Comparison of ENCODE assay signal across 13 mouse cellular contexts in genomic region chr6:143690866-143691265, GRCm38 (mm10).
DNase-seq lines count a peak whose midpoint lies in the region; ATAC-seq and TF ChIP-seq lines count a peak whose summit lies in the region.
"Had no signal": no experiment of that assay in that cellular context is flagged by ENCODE, and none has a peak within 500 bp of the region (broad histone marks: within the 10 kb centered on the region; RNA-seq: fewer than 3 reads in every experiment).

No protein-coding gene starts in this region.

- no peak for TF ChIP-seq CTCF in midbrain, postnatal 0 days (IDR thresholded peaks at IDR 0.05)

- DNase-seq in adrenal gland, adult 2 months, result peak; percentile 33
- no peak for DNase-seq in adrenal gland, postnatal 4 days (ENCODE audit: low spot score in 2 of 2)
- DNase-seq in heart, adult 11 months, result peak; percentile 34
- DNase-seq in heart, adult 18-20 months, result no peak
- peak; percentile 37 for DNase-seq in midbrain, postnatal 0 days (ENCODE audit: low spot score)
- no peak for DNase-seq in midbrain, embryonic 10.5 days (ENCODE audit: low spot score)
- peak; percentile 13 for DNase-seq in lung, postnatal 14 days
- DNase-seq in right cerebral cortex, postnatal 4 days, result no peak

- H3K27me3 ChIP-seq in midbrain, postnatal 0 days (ENCODE audit: insufficient read depth, low read length), result 0 out of 2 replicates have a peak, but pooled peaks cover 3% of the 10 kb centered on the region
- no peaks in the 10 kb centered on the region for H3K27me3 ChIP-seq in midbrain, embryonic 10.5 days (ENCODE audit: low read depth, poor library complexity, severe bottlenecking)
- H3K27me3 ChIP-seq: embryonic facial prominence, embryonic 12.5 days; kidney, embryonic 15.5 days had no signal

- H3K4me3 ChIP-seq in midbrain, postnatal 0 days (ENCODE audit: low read depth, low read length), result no peak overlapping the region
- H3K4me3 ChIP-seq in midbrain, embryonic 10.5 days, result no peak overlapping the region
- H3K4me3 ChIP-seq: embryonic facial prominence, embryonic 12.5 days; hindbrain, embryonic 10.5 days; kidney, embryonic 15.5 days had no signal

- ATAC-seq in midbrain, postnatal 0 days (ENCODE audit: low FRiP score), result no peak

- H3K4me1 ChIP-seq in midbrain, postnatal 0 days (ENCODE audit: insufficient read depth, low read length), result no peaks in the 10 kb centered on the region
- no peaks in the 10 kb centered on the region for H3K4me1 ChIP-seq in midbrain, embryonic 10.5 days
- H3K4me1 ChIP-seq: embryonic facial prominence, embryonic 12.5 days; hindbrain, embryonic 10.5 days; kidney, embryonic 15.5 days had no signal

- no peak overlapping the region for H3K4me2 ChIP-seq in midbrain, postnatal 0 days (ENCODE audit: low read depth, low read length, poor library complexity, severe bottlenecking)
- H3K4me2 ChIP-seq: embryonic facial prominence, embryonic 12.5 days; heart, embryonic 11.5 days; kidney, embryonic 15.5 days had no signal

- no peak overlapping the region for H3K27ac ChIP-seq in midbrain, postnatal 0 days (ENCODE audit: low read depth, low read length)
- H3K27ac ChIP-seq in midbrain, embryonic 10.5 days (replicated peaks), result no peak overlapping the region
- H3K27ac ChIP-seq: embryonic facial prominence, embryonic 12.5 days; hindbrain, embryonic 10.5 days; kidney, embryonic 15.5 days; liver, embryonic 14.5 days had no signal

- no peaks in the 10 kb centered on the region for H3K9me3 ChIP-seq in midbrain, postnatal 0 days (ENCODE audit: low read length)
- no peaks in the 10 kb centered on the region for H3K9me3 ChIP-seq in midbrain, embryonic 10.5 days (replicated peaks)
- H3K9me3 ChIP-seq: embryonic facial prominence, embryonic 12.5 days; hindbrain, embryonic 10.5 days; kidney, embryonic 15.5 days had no signal

- no peaks in the 10 kb centered on the region for H3K36me3 ChIP-seq in midbrain, postnatal 0 days (ENCODE audit: insufficient read depth, low read length)
- H3K36me3 ChIP-seq in midbrain, embryonic 10.5 days, result no peaks in the 10 kb centered on the region
- H3K36me3 ChIP-seq: embryonic facial prominence, embryonic 12.5 days; hindbrain, embryonic 10.5 days; kidney, embryonic 15.5 days had no signal

- no peak overlapping the region for H3K9ac ChIP-seq in midbrain, postnatal 0 days (replicated peaks; ENCODE audit: low read length, poor library complexity, severe bottlenecking)
- H3K9ac ChIP-seq: embryonic facial prominence, embryonic 12.5 days; kidney, embryonic 15.5 days; liver, embryonic 14.5 days had no signal

- 68% methylated on average over 6 of the region's 6 CpGs for WGBS in midbrain, postnatal 0 days
- WGBS in midbrain, embryonic 10.5 days, result 91% methylated on average over 6 of the region's 6 CpGs

Comparison
In these comparisons a context has a peak if more than half of its experiments do, and no peak if none do; other contexts are left out.
1. DNase-seq: peak in adrenal gland, adult 2 months (single experiment), heart, adult 11 months (single experiment), midbrain, postnatal 0 days (single experiment) and lung, postnatal 14 days (single experiment); none in adrenal gland, postnatal 4 days (0 of 2), heart, adult 18-20 months (0 of 2), midbrain, embryonic 10.5 days (single experiment) and right cerebral cortex, postnatal 4 days (single experiment).